Mouse (Mus musculus) megakaryocyte, embryonic 14.5 days (primary cell): Measurements from ENCODE around the gene Csk.

ENCODE experiments used
- FLI1 ChIP-seq: IDR thresholded peaks from 2 replicates; pipeline ENCODE4 v1.6.1; 2012; ENCODE audit warnings: low read length, inconsistent platforms, mixed read lengths
- GATA1 ChIP-seq: IDR thresholded peaks from 3 replicates; pipeline ENCODE4 v1.6.1; 2012; ENCODE audit warnings: mixed read lengths, low read length, inconsistent platforms, borderline replicate concordance

- TF ChIP-seq GATA1, result no peak
- no peak for TF ChIP-seq FLI1
Measured at GRCm38 (mm10) chr9:57643169-57643855, 10.1 kb downstream of the Csk start.
